7 mouse cellular contexts compared by ENCODE assay signal in genomic region chr16:37011061-37011921, GRCm38 (mm10). TPM values are rescaled to one million over a fixed set of nuclear protein-coding genes. Genes with fewer than 3 reads are reported as not detected.
DNase-seq lines count a peak whose midpoint lies in the region; ATAC-seq lines count a peak whose summit lies in the region.

Polq (plus strand) TSS chr16:37011786.

- peak; percentile 98 for ATAC-seq in intestine, embryonic 16.5 days
- ATAC-seq in midbrain, embryonic 11.5 days (ENCODE audit: low FRiP score) = peak; percentile 97

- H3K9me3 ChIP-seq in intestine, embryonic 16.5 days (ENCODE audit: control insufficient read depth, low read length) = no peaks in the 10 kb centered on the region
- H3K9me3 ChIP-seq in midbrain, embryonic 11.5 days (ENCODE audit: control insufficient read depth, low read length) = no peaks in the 10 kb centered on the region

- H3K4me2 ChIP-seq in intestine, embryonic 16.5 days (ENCODE audit: low read depth, low read length) = peak within 1 kb of the TSS; percentile 74
- peak within 1 kb of the TSS; percentile 81 for H3K4me2 ChIP-seq in midbrain, embryonic 11.5 days

- intact Hi-C loops in left cerebral cortex, postnatal 36 days (cut with DNase I) = loop anchor here (2.0 to 10.0 kb wide), 3 partner anchors 136 to 936 kb away; partner anchors contain the start of genes Ccdc58, Eaf2, Fam162a and Golgb1

- no peaks in the 10 kb centered on the region for H3K36me3 ChIP-seq in intestine, embryonic 16.5 days (ENCODE audit: control insufficient read depth, insufficient read depth, low read length)
- no peaks in the 10 kb centered on the region for H3K36me3 ChIP-seq in midbrain, embryonic 11.5 days (ENCODE audit: control insufficient read depth, insufficient read depth, low read length)

- peak within 1 kb of the TSS; percentile 84 for H3K9ac ChIP-seq in intestine, embryonic 16.5 days (ENCODE audit: low read depth, low read length)
- H3K9ac ChIP-seq in midbrain, embryonic 11.5 days (ENCODE audit: low read length) = peak within 1 kb of the TSS; percentile 82

- peaks cover 6% of the 10 kb centered on the region for H3K4me1 ChIP-seq in intestine, embryonic 16.5 days (ENCODE audit: control insufficient read depth, insufficient read depth, low read length)
- H3K4me1 ChIP-seq in midbrain, embryonic 11.5 days (ENCODE audit: control insufficient read depth, insufficient read depth, low read length) = peaks cover 8% of the 10 kb centered on the region

- peak within 1 kb of the TSS; percentile 81 for H3K4me3 ChIP-seq in intestine, embryonic 16.5 days (ENCODE audit: low read length)
- H3K4me3 ChIP-seq in midbrain, embryonic 11.5 days (ENCODE audit: low read depth, low read length) = peak within 1 kb of the TSS; percentile 91

- 5% methylated on average over 30 of the region's 30 CpGs for WGBS in intestine, embryonic 16.5 days
- WGBS in midbrain, embryonic 11.5 days = 6% methylated on average over 30 of the region's 30 CpGs

- no peak within 1 kb of the TSS for H3K27ac ChIP-seq in intestine, embryonic 16.5 days (ENCODE audit: low read length)
- no peak within 1 kb of the TSS for H3K27ac ChIP-seq in midbrain, embryonic 11.5 days (ENCODE audit: low read depth, low read length)

- peak; percentile 89 for DNase-seq in adrenal gland, adult 8-10 months
- peak; percentile 94 for DNase-seq in embryo, embryonic 9.5 days (ENCODE audit: extremely low spot score)
- peak; percentile 74 to 92 for DNase-seq in gastrocnemius, postnatal 4 days (ENCODE audit: low spot score in 2 of 2)
- DNase-seq in left cerebral cortex, postnatal 36 days (ENCODE audit: low spot score in 2 of 2) = peak; percentile 89 to 90
- DNase-seq in midbrain, embryonic 11.5 days (ENCODE audit: low spot score, missing footprints) = peak; percentile 98
- peak; percentile 85 for DNase-seq in skeletal muscle tissue, adult 2 months (ENCODE audit: low read depth, low spot score)

- H3K27me3 ChIP-seq in intestine, embryonic 16.5 days (replicated peaks; ENCODE audit: control insufficient read depth, insufficient read depth, low read length) = no peaks in the 10 kb centered on the region
- no peaks in the 10 kb centered on the region for H3K27me3 ChIP-seq in midbrain, embryonic 11.5 days (ENCODE audit: control insufficient read depth, insufficient read depth, low read length)

RNA-seq across cellular contexts. Expression of gene Polq, which starts in this region (rescaled TPM):
- total RNA-seq in adrenal gland, adult 8-10 months (2022) = under 1 TPM; 0.26 to 0.66 (median 0.55) TPM
- total RNA-seq in gastrocnemius, postnatal 4 days (2021) = 1 to 10 TPM; 2.9 to 3.3 TPM
- 3.4 and 3.7 TPM in 2 replicates for polyA plus RNA-seq in intestine, embryonic 16.5 days (2015; fragmentation: Nextera tagmentation; extraction: Ambion mirVana)
- total RNA-seq in left cerebral cortex, postnatal 36 days (2021) = 1 to 10 TPM; 1.3 to 2.5 TPM
- 11.0 and 11.7 TPM in 2 replicates for polyA plus RNA-seq in midbrain, embryonic 11.5 days (2014; fragmentation: Nextera tagmentation; extraction: Ambion mirVana)

Comparison
In these comparisons a context has a peak if more than half of its experiments do, and no peak if none do; other contexts are left out.
1. Peak in DNase-seq in adrenal gland, adult 8-10 months; RNA of the gene not detected or under 1 TPM.